Mouse (Mus musculus) brown adipose tissue, adult 24 weeks (tissue): Measurements from ENCODE around the gene Ppp2r5e. TPM values are rescaled to one million over a fixed set of nuclear protein-coding genes. Genes with fewer than 3 reads are reported as not detected.

Experiments used
- H3K27ac ChIP-seq: fragments of 200-500 bp; replicated peaks from 2 replicates; pipeline ENCODE4 v1.5.1; 2012; ENCODE audit warnings: low read depth, mild to moderate bottlenecking, low read length
- H3K4me1 ChIP-seq: fragments of 200-500 bp; 2 replicates; pipeline ENCODE4 v1.6.1; 2012; ENCODE audit warnings: low read length, mixed read lengths; ENCODE audit not compliant: control insufficient read depth, insufficient read depth, insufficient read length
- H3K4me3 ChIP-seq: fragments of 200-500 bp; 2 replicates; pipeline ENCODE4 v1.5.1; 2012; ENCODE audit warnings: low read depth, mild to moderate bottlenecking, low read length, moderate library complexity; ENCODE audit not compliant: insufficient read depth
- polyA plus RNA-seq: library from polyadenylated mRNA; stranded (reverse); fragments of >200 nt; gene quantifications from 2 replicates; pipeline ENCODE4 v1.2.4, GENCODE M21; 2012; ENCODE audit not compliant: missing spikeins, insufficient read depth, insufficient read length

Ppp2r5e gene
- 18.0 and 21.6 TPM in 2 replicates for polyA plus RNA-seq

- peak within 1 kb of the TSS; percentile 91 for H3K27ac ChIP-seq
- H3K4me3 ChIP-seq = peak within 1 kb of the TSS; percentile 98
- H3K4me1 ChIP-seq = peaks cover 6% of the 10 kb centered on the region
These were observed at the start of gene Ppp2r5e for GRCm38 (mm10) chr12:75596154-75597002. TSS of gene Ppp2r5e (minus strand) at chr12:75596245.

- no peak overlapping the region for H3K4me3 ChIP-seq
- no peaks in the 10 kb centered on the region for H3K4me1 ChIP-seq
- H3K27ac ChIP-seq = no peak overlapping the region
These were observed 49.7 kb upstream of the Ppp2r5e start for GRCm38 (mm10) chr12:75645780-75646179.

GRCm38 (mm10) chr12:75641726-75642125, 45.7 kb upstream of the Ppp2r5e start:
- H3K4me1 ChIP-seq = peaks cover 4% of the 10 kb centered on the region; the same call in 1 of the 2 replicates
- H3K27ac ChIP-seq = no peak overlapping the region
- H3K4me3 ChIP-seq = no peak overlapping the region

GRCm38 (mm10) chr12:75638345-75638744, 42.3 kb upstream of the Ppp2r5e start:
- no peak overlapping the region for H3K4me3 ChIP-seq
- peaks cover 4% of the 10 kb centered on the region for H3K4me1 ChIP-seq

GRCm38 (mm10) chr12:75637103-75637502, 41.1 kb upstream of the Ppp2r5e start:
- H3K4me1 ChIP-seq = peaks cover 4% of the 10 kb centered on the region
- H3K27ac ChIP-seq = no peak overlapping the region
- no peak overlapping the region for H3K4me3 ChIP-seq

More at GRCm38 (mm10) chr12:75638345-75638744, 42.3 kb upstream of the Ppp2r5e start:
- no peak overlapping the region for H3K27ac ChIP-seq

- Histone ChIP-seq H3K27ac (no peak overlapping the region), H3K4me3 (no peak overlapping the region)
These were observed 39.9 kb upstream of the Ppp2r5e start for GRCm38 (mm10) chr12:75635771-75636430.

GRCm38 (mm10) chr12:75629618-75630017, 33.6 kb upstream of the Ppp2r5e start:
- Histone ChIP-seq H3K4me1 (no peaks in the 10 kb centered on the region; the same call in 1 of the 2 replicates), H3K27ac (no peak overlapping the region), H3K4me3 (no peak overlapping the region)

More at GRCm38 (mm10) chr12:75635771-75636430, 39.9 kb upstream of the Ppp2r5e start:
- peaks cover 4% of the 10 kb centered on the region for H3K4me1 ChIP-seq

- no peak overlapping the region for H3K27ac ChIP-seq
- H3K4me3 ChIP-seq = no peak overlapping the region
- H3K4me1 ChIP-seq = no peaks in the 10 kb centered on the region
These were observed 27.2 kb upstream of the Ppp2r5e start for GRCm38 (mm10) chr12:75623292-75623691.

GRCm38 (mm10) chr12:75622835-75623234, 26.8 kb upstream of the Ppp2r5e start:
- Histone ChIP-seq H3K4me1 (no peaks in the 10 kb centered on the region), H3K27ac (no peak overlapping the region), H3K4me3 (no peak overlapping the region)

GRCm38 (mm10) chr12:75616841-75617240, 20.8 kb upstream of the Ppp2r5e start:
- H3K4me3 ChIP-seq = no peak overlapping the region
- peaks cover 4% of the 10 kb centered on the region; the same call in 1 of the 2 replicates for H3K4me1 ChIP-seq
- H3K27ac ChIP-seq = no peak overlapping the region

GRCm38 (mm10) chr12:75616158-75616791, 20.2 kb upstream of the Ppp2r5e start:
- peak overlapping the region; percentile 46 for H3K4me3 ChIP-seq
- no peak overlapping the region for H3K27ac ChIP-seq
- peaks cover 4% of the 10 kb centered on the region; the same call in 1 of the 2 replicates for H3K4me1 ChIP-seq

- Histone ChIP-seq H3K4me1 (peaks cover 4% of the 10 kb centered on the region; the same call in 1 of the 2 replicates), H3K27ac (no peak overlapping the region), H3K4me3 (no peak overlapping the region)
These were observed 19.5 kb upstream of the Ppp2r5e start for GRCm38 (mm10) chr12:75615556-75615955.

GRCm38 (mm10) chr12:75612711-75613110, 16.7 kb upstream of the Ppp2r5e start:
- Histone ChIP-seq H3K4me3 (no peak overlapping the region), H3K4me1 (peaks cover 4% of the 10 kb centered on the region; the same call in 1 of the 2 replicates), H3K27ac (no peak overlapping the region)

GRCm38 (mm10) chr12:75599490-75599889, 3.4 kb upstream of the Ppp2r5e start:
- H3K27ac ChIP-seq = no peak overlapping the region
- H3K4me1 ChIP-seq = no peaks in the 10 kb centered on the region
- H3K4me3 ChIP-seq = no peak overlapping the region

- H3K27ac ChIP-seq = no peak overlapping the region
- H3K4me1 ChIP-seq = peaks cover 3% of the 10 kb centered on the region
These were observed 2.9 kb upstream of the Ppp2r5e start for GRCm38 (mm10) chr12:75598988-75599387.

More at GRCm38 (mm10) chr12:75598988-75599387, 2.9 kb upstream of the Ppp2r5e start:
- no peak overlapping the region for H3K4me3 ChIP-seq
